Mouse (Mus musculus) kidney, embryonic 16.5 days (tissue): ENCODE data around the gene Prss38. TPM values are rescaled to one million over a fixed set of nuclear protein-coding genes. Genes with fewer than 3 reads are reported as not detected.
A peak's percentile ranks its signal among the peaks of the same experiment; 100 is the strongest.

ENCODE experiments used
- ATAC-seq: fragments of 200-750 bp; cut with Nextera tagmentation; 2 replicates; pipeline ENCODE4 v1.8.0; 2017; ENCODE audit warnings: moderate TSS enrichment; ENCODE audit not compliant: low FRiP score, low TSS enrichment
- H3K27ac ChIP-seq: fragments of 300-500 bp; sonication (generic); 2 replicates; pipeline ENCODE4 v1.5.1; 2014; ENCODE audit warnings: low read length
- H3K27me3 ChIP-seq: fragments of 300-500 bp; sonication (generic); 2 replicates; pipeline ENCODE4 v1.6.1; 2014; ENCODE audit warnings: low read length, control low read depth, mixed read lengths; ENCODE audit not compliant: insufficient read depth
- H3K36me3 ChIP-seq: fragments of 300-500 bp; sonication (generic); 2 replicates; pipeline ENCODE4 v1.6.1; 2014; ENCODE audit warnings: low read length, control low read depth, mixed read lengths; ENCODE audit not compliant: insufficient read depth
- H3K4me1 ChIP-seq: fragments of 300-500 bp; sonication (generic); 2 replicates; pipeline ENCODE4 v1.6.1; 2014; ENCODE audit warnings: low read length, control low read depth, mixed read lengths; ENCODE audit not compliant: insufficient read depth
- H3K4me2 ChIP-seq: fragments of 300-500 bp; sonication (generic); replicated peaks from 2 replicates; pipeline ENCODE4 v1.6.1; 2014; ENCODE audit warnings: low read depth, low read length
- H3K4me3 ChIP-seq: fragments of 300-500 bp; sonication (generic); 2 replicates; pipeline ENCODE4 v1.5.1; 2014; ENCODE audit warnings: mild to moderate bottlenecking, low read length
- H3K9ac ChIP-seq: fragments of 300-500 bp; sonication (generic); replicated peaks from 2 replicates; pipeline ENCODE4 v1.6.1; 2014; ENCODE audit warnings: low read length
- H3K9me3 ChIP-seq: fragments of 300-500 bp; sonication (generic); 2 replicates; pipeline ENCODE4 v1.6.1; 2016; ENCODE audit warnings: low read length, control low read depth
- WGBS: fragments of 180-500 bp; shearing (Covaris S2); extraction: QIAGEN DNeasy Blood & Tissue Kit; methylation state at CpG from one replicate; pipeline ENCODE4 v1.1.7; 2014; 5-methylcytosine and 5-hydroxymethylcytosine counted together
- microRNA-seq: library from miRNA; unstranded; fragments of <30 nt; microRNA quantifications from one replicate; pipeline ENCODE4, GENCODE M21; 2016
- polyA plus RNA-seq: library from polyadenylated mRNA; unstranded; fragments of >200 nt; fragmentation: Nextera tagmentation; extraction: Ambion mirVana; gene quantifications from 2 replicates; pipeline ENCODE4 v1.2.1, GENCODE M21; 2015

The Prss38 gene
- polyA plus RNA-seq, 1 experiment from 2014 or later, result not detected

- 28% methylated on average over 9 of the region's 9 CpGs for WGBS
- Histone ChIP-seq H3K4me1 (peaks cover 25% of the 10 kb centered on the region), H3K27ac (no peak overlapping the region)
Observed at GRCm38 (mm10) chr11:59332938-59333337, 42.5 kb downstream of the Prss38 start.

GRCm38 (mm10) chr11:59331167-59331869 lies 44.1 kb downstream of the Prss38 start:
- Histone ChIP-seq H3K4me2 (no peak overlapping the region), H3K36me3 (no peaks in the 10 kb centered on the region), H3K9me3 (no peaks in the 10 kb centered on the region), H3K9ac (no peak overlapping the region), H3K4me3 (no peak overlapping the region), H3K27ac (no peak overlapping the region), H3K27me3 (no peaks in the 10 kb centered on the region), H3K4me1 (peaks cover 24% of the 10 kb centered on the region)
- ATAC-seq, result peak; percentile 26
- 83% methylated on average over 16 of the region's 16 CpGs for WGBS

More at GRCm38 (mm10) chr11:59332938-59333337, 42.5 kb downstream of the Prss38 start:
- Histone ChIP-seq H3K9ac (no peak overlapping the region), H3K4me2 (no peak overlapping the region), H3K9me3 (no peaks in the 10 kb centered on the region), H3K36me3 (no peaks in the 10 kb centered on the region), H3K27me3 (no peaks in the 10 kb centered on the region), H3K4me3 (no peak overlapping the region)
- no peak for ATAC-seq

GRCm38 (mm10) chr11:59330560-59330959 lies 44.9 kb downstream of the Prss38 start:
- H3K4me1 ChIP-seq, result peaks cover 24% of the 10 kb centered on the region
- H3K4me3 ChIP-seq, result no peak overlapping the region
- H3K4me2 ChIP-seq, result no peak overlapping the region
- peak; percentile 29; the same call in 1 of the 2 replicates for ATAC-seq
- no peak overlapping the region for H3K9ac ChIP-seq
- 46% methylated on average over 5 of the region's 5 CpGs for WGBS
- no peaks in the 10 kb centered on the region for H3K9me3 ChIP-seq
- H3K36me3 ChIP-seq, result no peaks in the 10 kb centered on the region
- H3K27me3 ChIP-seq, result no peaks in the 10 kb centered on the region
- no peak overlapping the region for H3K27ac ChIP-seq

- H3K36me3 ChIP-seq, result no peaks in the 10 kb centered on the region
- H3K4me3 ChIP-seq, result no peak overlapping the region
- 24% methylated on average over 6 of the region's 6 CpGs for WGBS
- ATAC-seq, result peak; percentile 21; the same call in 1 of the 2 replicates
- H3K9me3 ChIP-seq, result no peaks in the 10 kb centered on the region
- H3K4me2 ChIP-seq, result no peak overlapping the region
- no peaks in the 10 kb centered on the region for H3K27me3 ChIP-seq
- H3K4me1 ChIP-seq, result peaks cover 29% of the 10 kb centered on the region
- H3K9ac ChIP-seq, result peak overlapping the region; percentile 34; the same call in 1 of the 2 replicates
- H3K27ac ChIP-seq, result peak overlapping the region; percentile 65; the same call in 1 of the 2 replicates
Observed at GRCm38 (mm10) chr11:59329616-59330015, 45.8 kb downstream of the Prss38 start.

- Histone ChIP-seq H3K4me2 (no peak overlapping the region), H3K27ac (no peak overlapping the region), H3K4me1 (peaks cover 22% of the 10 kb centered on the region), H3K9ac (no peak overlapping the region), H3K27me3 (no peaks in the 10 kb centered on the region), H3K9me3 (no peaks in the 10 kb centered on the region), H3K36me3 (no peaks in the 10 kb centered on the region), H3K4me3 (no peak overlapping the region)
- WGBS, result 79% methylated on average over 18 of the region's 18 CpGs
- no peak; the same call in 1 of the 2 replicates for ATAC-seq
Observed at GRCm38 (mm10) chr11:59327625-59328024, 47.8 kb downstream of the Prss38 start.

GRCm38 (mm10) chr11:59324777-59325176 lies 50.7 kb downstream of the Prss38 start:
- H3K36me3 ChIP-seq, result no peaks in the 10 kb centered on the region
- no peaks in the 10 kb centered on the region for H3K27me3 ChIP-seq
- H3K4me2 ChIP-seq, result no peak overlapping the region
- H3K9me3 ChIP-seq, result no peaks in the 10 kb centered on the region
- no peak for ATAC-seq
- no peak overlapping the region for H3K9ac ChIP-seq
- H3K4me1 ChIP-seq, result peaks cover 16% of the 10 kb centered on the region
- H3K27ac ChIP-seq, result no peak overlapping the region
- 53% methylated on average over 5 of the region's 5 CpGs for WGBS
- H3K4me3 ChIP-seq, result no peak overlapping the region

GRCm38 (mm10) chr11:59322988-59323387 lies 52.5 kb downstream of the Prss38 start:
- Histone ChIP-seq H3K9me3 (no peaks in the 10 kb centered on the region), H3K27ac (no peak overlapping the region), H3K4me2 (no peak overlapping the region), H3K36me3 (no peaks in the 10 kb centered on the region), H3K27me3 (no peaks in the 10 kb centered on the region), H3K4me3 (no peak overlapping the region), H3K4me1 (peaks cover 5% of the 10 kb centered on the region; the same call in 1 of the 2 replicates), H3K9ac (no peak overlapping the region)
- WGBS, result 95% methylated on average over 3 of the region's 3 CpGs
- ATAC-seq, result no peak

Small RNA genes within 50 kb of the gene (microRNA-seq; reads per million reads assigned to microRNA genes)
- not detected for gene Gm24756

Other genes starting within 250 kb of the Prss38 start
- gene Obscn, start 239.3 kb downstream of the Prss38 start, polyA plus RNA-seq, result 0.50 and 0.51 TPM in 2 replicates
- gene Iba57, start 211.9 kb downstream of the Prss38 start, polyA plus RNA-seq, result 6.9 and 8.5 TPM in 2 replicates
- 0.36 and 0.67 TPM in 2 replicates for gene Gjc2, start 192.4 kb downstream of the Prss38 start, polyA plus RNA-seq
- 134 and 141 TPM in 2 replicates for gene Guk1, start 183.4 kb downstream of the Prss38 start, polyA plus RNA-seq
- 103 and 104 TPM in 2 replicates for gene Mrpl55, start 173.2 kb downstream of the Prss38 start, polyA plus RNA-seq
- gene 2310033P09Rik, start 167.3 kb downstream of the Prss38 start, polyA plus RNA-seq, result 33.6 and 34.7 TPM in 2 replicates
- 760 and 797 TPM in 2 replicates for gene Arf1, start 147.4 kb downstream of the Prss38 start, polyA plus RNA-seq
- not detected in 2 replicates for gene Wnt3a, start 84.9 kb downstream of the Prss38 start, polyA plus RNA-seq
- gene Wnt9a, start 68.7 kb downstream of the Prss38 start, polyA plus RNA-seq, result 1.6 and 1.8 TPM in 2 replicates
- 13.0 and 13.6 TPM in 2 replicates for gene Jmjd4, start 74.4 kb upstream of the Prss38 start, polyA plus RNA-seq
- gene Snap47, start 75.5 kb upstream of the Prss38 start, polyA plus RNA-seq, result 119 and 124 TPM in 2 replicates
- gene Zfp867, start 96.8 kb upstream of the Prss38 start, polyA plus RNA-seq, result 9.3 and 9.6 TPM in 2 replicates
- 29.1 and 31.4 TPM in 2 replicates for gene Zkscan17, start 151.1 kb upstream of the Prss38 start, polyA plus RNA-seq
- 0.04 and 0.07 TPM in 2 replicates for gene Nlrp3, start 165.9 kb upstream of the Prss38 start, polyA plus RNA-seq
- not detected in 2 replicates for gene Olfr222, start 200.6 kb upstream of the Prss38 start, polyA plus RNA-seq
- gene Olfr223, start 217.6 kb upstream of the Prss38 start, polyA plus RNA-seq, result not detected in 2 replicates